Mouse (Mus musculus) bone marrow, adult 2 months (tissue): ENCODE results near the gene Slc30a9. TPM values are rescaled to one million over a fixed set of nuclear protein-coding genes. Genes with fewer than 3 reads are reported as not detected.

Experiments
- H3K27ac ChIP-seq: fragments of 200-500 bp; 2 replicates; pipeline ENCODE4 v1.5.1; 2012; ENCODE audit warnings: low read depth, mild to moderate bottlenecking, control low read depth, inconsistent platforms, low read length; ENCODE audit not compliant: control insufficient read depth, poor library complexity, insufficient read depth
- H3K4me1 ChIP-seq: fragments of 200-500 bp; 2 replicates; pipeline ENCODE4 v1.6.1; 2011; ENCODE audit warnings: low read length; ENCODE audit not compliant: control insufficient read depth, insufficient read depth
- H3K4me3 ChIP-seq: fragments of 200-500 bp; replicated peaks from 2 replicates; pipeline ENCODE3; 2011; ENCODE audit warnings: mild to moderate bottlenecking, low read depth, low read length, control low read depth; ENCODE audit not compliant: control insufficient read depth
- CTCF ChIP-seq: fragments of 200-500 bp; IDR thresholded peaks from 2 replicates; pipeline ENCODE4 v1.5.1; 2011; ENCODE audit warnings: low read length, control low read depth; ENCODE audit not compliant: control insufficient read depth, insufficient read depth
- POLR2A ChIP-seq: fragments of 200-500 bp; IDR thresholded peaks from 2 replicates; pipeline ENCODE4 v1.6.1; 2011; ENCODE audit warnings: low read depth, mild to moderate bottlenecking, control low read depth, low read length, borderline replicate concordance; ENCODE audit not compliant: control insufficient read depth
- WGBS: fragments of 180-500 bp; shearing (Covaris S2); methylation state at CpG from one replicate; pipeline ENCODE4 v1.1.7; 2018; 5-methylcytosine and 5-hydroxymethylcytosine counted together
- polyA plus RNA-seq: library from polyadenylated mRNA; stranded (reverse); fragments of >200 nt; gene quantifications from 2 replicates; pipeline ENCODE4 v1.2.4, GENCODE M21; 2011; ENCODE audit warnings: low replicate concordance; ENCODE audit not compliant: missing spikeins, insufficient read depth, insufficient read length

Slc30a9 gene
- 48.7 and 55.8 TPM in 2 replicates for polyA plus RNA-seq

DNA sequence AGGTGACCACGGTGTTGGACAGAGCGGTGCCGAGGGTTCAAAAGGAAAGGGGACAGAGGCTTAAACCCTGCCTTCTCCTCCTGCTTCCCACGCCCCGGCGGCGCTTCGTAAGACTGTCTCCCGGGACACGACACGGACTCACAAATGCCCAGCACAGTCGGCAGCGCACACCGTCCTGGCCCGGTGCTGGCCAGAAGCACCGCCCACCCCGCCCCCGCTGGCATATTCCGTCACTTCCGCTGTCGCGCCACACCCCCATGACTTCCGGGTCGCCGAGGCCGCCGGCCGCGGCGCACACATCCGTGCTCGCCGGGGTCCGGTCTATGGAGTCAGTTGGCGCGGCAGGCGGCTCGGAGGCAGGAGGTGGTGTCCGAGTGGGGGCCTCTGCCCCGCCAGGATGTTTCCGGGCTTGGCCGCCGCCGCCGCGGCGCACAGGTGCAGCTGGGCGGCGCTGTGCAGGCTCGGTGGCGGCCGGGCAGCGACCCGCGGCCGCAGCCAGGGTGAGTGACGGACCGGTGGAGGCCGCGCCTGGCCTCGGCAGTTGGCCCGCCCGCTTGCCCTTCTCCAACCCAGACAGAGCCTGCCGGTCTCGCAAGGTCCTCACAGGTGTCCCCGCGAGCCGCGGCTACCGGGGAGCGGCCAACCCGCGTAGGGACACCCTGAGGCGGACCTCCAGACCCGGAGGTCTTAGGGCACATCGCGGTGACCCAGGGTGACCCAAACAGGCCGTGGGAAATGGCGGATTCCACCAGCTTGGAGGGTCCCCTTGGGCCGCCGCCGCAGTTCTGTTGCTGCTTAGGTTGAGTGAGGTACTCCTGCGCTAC lies at the start of gene Slc30a9:
Gene Slc30a9 (plus strand): TSS at position 258 of the 824 bp plus-strand sequence.
- Histone ChIP-seq H3K27ac (peak within 1 kb of the TSS; percentile 94), H3K4me3 (peak within 1 kb of the TSS; percentile 87), H3K4me1 (no peaks in the 10 kb centered on the region; the same call in 1 of the 2 replicates)
- no peak for TF ChIP-seq CTCF
- TF ChIP-seq POLR2A: peak; percentile 94
- under 1% methylated on average over 83 of the region's 83 CpGs for WGBS

DNA sequence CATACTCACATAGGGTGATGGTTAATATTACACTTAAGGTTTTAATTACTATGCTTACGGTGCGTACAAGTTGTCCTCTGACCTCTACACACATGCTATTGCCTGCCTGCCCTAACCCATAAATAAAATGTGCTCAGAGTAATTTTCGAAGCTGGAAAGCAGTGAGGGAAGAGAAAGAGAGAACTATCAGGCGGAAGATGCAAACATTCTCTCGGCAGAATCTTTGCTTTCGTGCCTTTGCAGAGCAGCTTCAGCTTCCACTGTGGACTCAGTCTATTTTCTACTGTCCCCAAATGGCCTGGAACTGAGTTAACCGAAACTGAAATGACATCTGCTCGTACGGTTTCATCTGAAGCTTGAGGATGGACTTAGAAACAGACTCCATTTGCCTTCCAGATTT lies 48.3 kb upstream of the Slc30a9 start:
- Histone ChIP-seq H3K27ac (no peak overlapping the region), H3K4me3 (no peak overlapping the region), H3K4me1 (no peaks in the 10 kb centered on the region)
- 80% methylated on average over 9 of the region's 9 CpGs for WGBS
- no peak for TF ChIP-seq CTCF

DNA sequence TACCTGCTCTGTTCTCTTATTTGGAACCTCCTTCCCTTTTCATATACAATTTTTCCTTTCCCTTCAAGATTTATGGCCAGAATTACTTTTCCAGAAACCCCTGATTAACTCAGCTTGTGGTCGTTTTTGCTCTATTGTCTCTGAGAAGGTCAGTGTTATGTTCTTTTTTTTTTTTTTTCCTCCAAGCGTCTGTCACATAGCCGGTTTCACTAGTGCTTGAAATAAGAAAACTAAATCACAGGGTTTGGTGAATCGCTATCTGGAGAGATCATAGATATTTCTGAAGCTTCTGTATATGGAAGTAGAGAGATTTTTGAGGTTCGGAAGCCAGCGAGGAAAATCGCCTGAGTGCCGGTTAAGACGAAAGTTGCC lies 46.6 kb upstream of the Slc30a9 start:
- under 1% methylated on average over 9 of the region's 9 CpGs for WGBS
- Histone ChIP-seq H3K4me3 (peak overlapping the region; percentile 79), H3K27ac (no peak overlapping the region), H3K4me1 (no peaks in the 10 kb centered on the region; the same call in 1 of the 2 replicates)
- TF ChIP-seq POLR2A: no peak
- no peak for TF ChIP-seq CTCF

DNA sequence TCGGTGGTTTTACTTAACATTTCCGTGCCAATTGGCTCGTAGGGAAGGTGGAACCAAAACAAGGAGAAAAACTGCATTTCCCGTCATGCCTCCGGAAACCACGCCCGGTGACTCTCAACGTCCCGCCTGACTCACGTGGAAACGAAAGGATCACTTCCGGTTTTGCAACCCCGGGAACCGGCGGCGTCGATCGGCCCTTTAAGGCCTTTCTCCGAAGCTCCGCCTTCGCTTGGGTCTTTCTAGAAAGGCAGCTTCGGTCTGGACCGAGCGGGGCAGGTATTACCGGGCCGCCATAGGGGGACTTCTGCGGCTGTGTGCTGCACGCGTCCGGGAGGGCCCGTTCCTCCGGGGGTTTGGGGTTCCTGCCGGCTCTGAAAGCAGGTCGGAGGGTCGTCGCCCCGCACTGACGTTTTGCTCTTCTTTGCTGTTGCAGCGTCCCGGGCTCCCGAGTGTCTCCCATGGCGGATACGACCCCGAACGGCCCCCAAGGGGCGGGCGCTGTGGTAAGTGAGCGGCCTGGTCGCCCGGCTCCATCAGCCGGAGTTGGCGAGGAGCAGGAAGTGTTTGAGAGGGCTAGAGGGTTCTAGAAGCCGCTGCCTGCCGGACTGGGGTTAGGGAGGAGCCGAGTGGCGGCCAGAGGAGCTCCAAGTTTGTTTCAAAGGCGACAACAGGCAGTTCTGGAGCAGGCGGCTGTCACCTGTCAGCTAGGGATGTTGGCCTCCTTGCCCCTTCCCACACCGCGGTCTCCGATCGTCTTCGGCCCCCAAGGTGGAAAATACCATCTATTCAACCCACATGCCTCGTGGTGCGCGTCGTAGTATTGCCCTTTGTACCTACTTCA lies 46.0 kb upstream of the Slc30a9 start, which contains the start of gene Tmem33:
Gene Tmem33 (plus strand): TSS at position 35 of the 841 bp plus-strand sequence.
- TF ChIP-seq CTCF: no peak
- TF ChIP-seq POLR2A: peak; percentile 37; the same call in 1 of the 2 replicates
- no peaks in the 10 kb centered on the region; the same call in 1 of the 2 replicates for H3K4me1 ChIP-seq
- H3K27ac ChIP-seq: peak within 1 kb of the TSS; percentile 89
- WGBS: under 1% methylated on average over 67 of the region's 67 CpGs
- H3K4me3 ChIP-seq: peak within 1 kb of the TSS; percentile 79

DNA sequence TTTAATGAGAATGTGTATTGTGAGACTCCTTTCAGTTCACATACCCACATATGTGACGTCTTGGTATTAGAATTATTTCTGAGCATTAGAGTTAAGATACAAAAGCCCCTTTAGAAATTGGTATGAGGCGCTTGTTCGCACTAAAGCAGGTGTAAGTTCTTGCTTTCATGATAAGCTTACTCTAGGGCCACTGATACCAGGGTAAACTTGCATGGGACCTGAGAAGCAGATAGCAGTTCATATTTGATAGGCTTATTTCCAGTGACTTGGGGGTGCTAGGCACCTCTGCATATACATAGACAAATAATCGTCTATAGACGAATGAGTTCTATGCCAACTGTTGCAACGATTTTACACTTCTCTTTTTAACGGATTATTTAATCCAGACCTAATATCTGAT lies 43.8 kb upstream of the Slc30a9 start:
- TF ChIP-seq POLR2A: no peak
- TF ChIP-seq CTCF: no peak
- 60% methylated on average over 7 of the region's 7 CpGs for WGBS
- no peaks in the 10 kb centered on the region; the same call in 1 of the 2 replicates for H3K4me1 ChIP-seq
- H3K4me3 ChIP-seq: no peak overlapping the region
- no peak overlapping the region for H3K27ac ChIP-seq

DNA sequence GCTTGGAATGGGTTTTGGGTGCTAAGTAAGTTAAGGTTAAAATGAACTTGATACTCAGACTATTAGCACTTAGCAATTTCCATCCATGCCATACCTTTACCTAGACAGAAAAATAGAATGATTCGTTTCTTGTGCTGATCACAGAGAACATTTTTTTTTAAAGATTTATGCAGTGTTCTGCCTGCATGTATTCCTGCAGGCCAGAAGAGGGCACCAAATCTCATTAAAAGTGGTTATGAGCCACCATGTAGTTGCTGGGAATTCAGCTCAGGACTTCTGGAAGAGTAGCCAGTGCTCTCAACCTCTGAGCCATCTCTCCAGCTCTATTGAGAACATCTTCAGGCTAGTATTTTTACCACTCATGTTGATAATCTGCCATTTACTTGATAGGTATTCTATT lies 40.6 kb upstream of the Slc30a9 start:
- TF ChIP-seq POLR2A (no peak), CTCF (no peak)
- WGBS: 82% methylated on average over 1 of the region's 1 CpGs
- H3K4me3 ChIP-seq: no peak overlapping the region
- no peaks in the 10 kb centered on the region; the same call in 1 of the 2 replicates for H3K4me1 ChIP-seq
- no peak overlapping the region for H3K27ac ChIP-seq

DNA sequence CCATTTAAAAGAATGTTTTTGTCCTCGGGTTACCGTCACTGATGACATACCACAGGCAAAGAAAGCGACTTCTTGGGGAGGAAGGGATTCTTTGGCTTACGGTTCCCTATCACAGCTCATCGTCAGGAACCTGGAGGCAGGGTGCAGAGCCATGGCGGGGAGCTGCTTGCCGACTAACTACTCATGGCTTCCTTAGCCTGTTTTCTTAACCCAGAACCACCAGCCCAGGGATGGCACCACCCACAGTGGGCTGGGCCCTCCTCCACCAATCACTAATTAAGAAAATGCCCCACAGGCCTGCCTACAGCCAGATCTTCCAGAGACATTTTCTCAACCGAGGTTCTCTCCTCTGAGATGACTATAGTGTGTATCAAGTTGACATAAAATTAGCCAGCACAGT lies 37.4 kb upstream of the Slc30a9 start:
- H3K4me1 ChIP-seq: no peaks in the 10 kb centered on the region; the same call in 1 of the 2 replicates
- H3K27ac ChIP-seq: no peak overlapping the region
- 92% methylated on average over 8 of the region's 8 CpGs for WGBS
- no peak for TF ChIP-seq CTCF
- no peak for TF ChIP-seq POLR2A
- no peak overlapping the region for H3K4me3 ChIP-seq

DNA sequence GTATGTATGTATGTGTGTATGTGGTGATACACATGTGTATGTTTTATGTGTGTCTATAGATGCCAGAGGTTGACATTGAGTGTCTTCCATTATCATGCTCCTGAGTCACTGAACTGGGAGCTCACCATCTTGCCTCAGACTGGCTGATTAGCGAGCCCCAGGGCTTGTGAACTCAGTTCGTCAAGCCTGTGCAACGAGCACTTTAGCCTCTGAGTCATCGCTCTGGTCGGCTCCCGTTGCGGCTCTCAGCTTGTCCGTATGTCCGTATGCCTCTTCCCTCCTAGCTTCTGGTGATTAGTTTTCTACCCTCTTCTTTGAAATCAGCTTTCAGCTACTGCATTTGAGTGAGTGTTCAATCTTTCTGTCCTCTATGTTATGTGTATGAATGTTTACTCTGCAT lies 27.3 kb upstream of the Slc30a9 start:
- 95% methylated on average over 9 of the region's 9 CpGs for WGBS
- no peak for TF ChIP-seq CTCF
- TF ChIP-seq POLR2A: no peak
- Histone ChIP-seq H3K27ac (peak overlapping the region; percentile 2; the same call in 1 of the 2 replicates), H3K4me1 (peaks cover 1% of the 10 kb centered on the region; the same call in 1 of the 2 replicates), H3K4me3 (no peak overlapping the region)
